In genomic region chr1:79437755-79438154, GRCm38 (mm10) we compare ENCODE assay signal across 28 mouse cellular contexts. TPM values are rescaled to one million over a fixed set of nuclear protein-coding genes. Genes with fewer than 3 reads are reported as not detected.
DNase-seq lines count a peak whose midpoint lies in the region; ATAC-seq and TF ChIP-seq lines count a peak whose summit lies in the region.
"Had no signal": no experiment of that assay in that cellular context is flagged by ENCODE, and none has a peak within 500 bp of the region (broad histone marks: within the 10 kb centered on the region; RNA-seq: fewer than 3 reads in every experiment).

No protein-coding gene starts in this region.

- H3K27me3 ChIP-seq in hindbrain, embryonic 15.5 days, result no peaks in the 10 kb centered on the region
- H3K27me3 ChIP-seq in hindbrain, embryonic 16.5 days (replicated peaks; ENCODE audit: control insufficient read depth, insufficient read depth, low read length), result no peaks in the 10 kb centered on the region
- H3K27me3 ChIP-seq: embryonic facial prominence, embryonic 13.5 days; forebrain, embryonic 12.5 days; forebrain, embryonic 15.5 days had no signal

- peaks cover 18% of the 10 kb centered on the region for H3K36me3 ChIP-seq in hindbrain, embryonic 15.5 days
- H3K36me3 ChIP-seq in hindbrain, embryonic 16.5 days (ENCODE audit: control insufficient read depth, insufficient read depth, low read length), result peaks cover 7% of the 10 kb centered on the region; the same call in 1 of the 2 replicates
- H3K36me3 ChIP-seq: embryonic facial prominence, embryonic 10.5 days; embryonic facial prominence, embryonic 13.5 days; forebrain, embryonic 12.5 days; forebrain, embryonic 15.5 days had no signal

- no peaks in the 10 kb centered on the region for H3K9me3 ChIP-seq in hindbrain, embryonic 15.5 days
- H3K9me3 ChIP-seq in hindbrain, embryonic 16.5 days (ENCODE audit: control insufficient read depth, low read length), result no peaks in the 10 kb centered on the region
- H3K9me3 ChIP-seq: embryonic facial prominence, embryonic 10.5 days; embryonic facial prominence, embryonic 13.5 days; forebrain, embryonic 12.5 days; forebrain, embryonic 15.5 days had no signal

- no peak overlapping the region for H3K9ac ChIP-seq in hindbrain, embryonic 15.5 days
- no peak overlapping the region for H3K9ac ChIP-seq in hindbrain, embryonic 16.5 days (ENCODE audit: low read depth, low read length)
- H3K9ac ChIP-seq: embryonic facial prominence, embryonic 13.5 days; forebrain, embryonic 12.5 days; forebrain, embryonic 15.5 days had no signal

- H3K27ac ChIP-seq in hindbrain, embryonic 15.5 days (replicated peaks), result no peak overlapping the region
- H3K27ac ChIP-seq in hindbrain, embryonic 16.5 days (ENCODE audit: low read depth, low read length), result no peak overlapping the region
- H3K27ac ChIP-seq in left cerebral cortex, adult 2 months, result peak overlapping the region; percentile 28; the same call in 1 of the 2 replicates
- H3K27ac ChIP-seq: embryonic facial prominence, embryonic 10.5 days; embryonic facial prominence, embryonic 13.5 days; forebrain, embryonic 12.5 days; forebrain, embryonic 15.5 days; gastrocnemius, adult 2 months had no signal

- H3K4me1 ChIP-seq in hindbrain, embryonic 15.5 days (replicated peaks), result no peaks in the 10 kb centered on the region
- no peaks in the 10 kb centered on the region for H3K4me1 ChIP-seq in hindbrain, embryonic 16.5 days (ENCODE audit: control insufficient read depth, insufficient read depth, low read depth, low read length)
- H3K4me1 ChIP-seq: embryonic facial prominence, embryonic 10.5 days; embryonic facial prominence, embryonic 13.5 days had no signal

- no peak for TF ChIP-seq CTCF in left cerebral cortex, adult 2 months (IDR thresholded peaks at IDR 0.05)

- DNase-seq in left cerebral cortex, adult 2 months (ENCODE audit: extremely low spot score in 1 of 2, low spot score in 2 of 2), result no peak
- DNase-seq in left cerebral cortex, adult 9 months (ENCODE audit: low spot score in 2 of 2), result no peak
- DNase-seq in telencephalon, adult 2 months (ENCODE audit: low read depth, low spot score), result peak; percentile 67
- DNase-seq in right cerebral cortex, postnatal 4 days, result no peak
- DNase-seq: adrenal gland, adult 2 months; adrenal gland, postnatal 14 days; cerebellum, adult 11-12 months; cerebellum, adult 8-10 months; cerebellum, postnatal 10 days; cerebellum, postnatal 36 days; embryo, embryonic 11 days; gastrocnemius, adult 2 months; gastrocnemius, postnatal 14 days; heart, adult 11 months had no signal

- no peak for ATAC-seq in hindbrain, embryonic 15.5 days (ENCODE audit: low FRiP score, low read depth)
- no peak for ATAC-seq in hindbrain, embryonic 16.5 days
- ATAC-seq: CD4-positive, CD25-positive, alpha-beta regulatory T cell, adult 4 months; forebrain, embryonic 15.5 days had no signal

- H3K4me3 ChIP-seq in hindbrain, embryonic 15.5 days, result no peak overlapping the region
- H3K4me3 ChIP-seq in hindbrain, embryonic 16.5 days (ENCODE audit: low read length), result no peak overlapping the region
- peak overlapping the region; percentile 63 for H3K4me3 ChIP-seq in left cerebral cortex, adult 2 months
- H3K4me3 ChIP-seq: embryonic facial prominence, embryonic 10.5 days; embryonic facial prominence, embryonic 13.5 days; erythroblast, embryonic 14.5 days; forebrain, embryonic 12.5 days; forebrain, embryonic 15.5 days; gastrocnemius, adult 2 months had no signal

- intact Hi-C loops in left cerebral cortex, adult 2 months (cut with DNase I), result loop anchor here (1.0 to 10.0 kb wide), 4 partner anchors 48 to 695 kb away; no protein-coding TSS in a partner anchor

- peak overlapping the region; percentile 34 for H3K4me2 ChIP-seq in hindbrain, embryonic 15.5 days
- no peak overlapping the region for H3K4me2 ChIP-seq in hindbrain, embryonic 16.5 days (ENCODE audit: low read length)
- H3K4me2 ChIP-seq: embryonic facial prominence, embryonic 13.5 days; forebrain, embryonic 12.5 days; forebrain, embryonic 15.5 days; heart, embryonic 11.5 days had no signal

- WGBS in hindbrain, embryonic 15.5 days, result 89% methylated on average over 1 of the region's 1 CpGs
- WGBS in hindbrain, embryonic 16.5 days, result 92% methylated on average over 1 of the region's 1 CpGs

RNA-seq across cellular contexts. Expression of gene Scg2, which starts 2.2 kb away (rescaled TPM):
- 158 and 166 TPM in 2 replicates for polyA plus RNA-seq in hindbrain, embryonic 15.5 days (2015; fragmentation: Nextera tagmentation; extraction: Ambion mirVana)
- polyA plus RNA-seq in hindbrain, embryonic 16.5 days (2015; fragmentation: Nextera tagmentation; extraction: Ambion mirVana), result 191 and 233 TPM in 2 replicates
- 100 to 1,000 TPM; 239 to 240 TPM for total RNA-seq in left cerebral cortex, adult 2 months (2021)
- total RNA-seq: gastrocnemius, adult 2 months; gastrocnemius, postnatal 14 days; heart, adult 8-10 months; heart, postnatal 25 days; hematopoietic stem cell, adult 5-6 weeks; MEL had no signal
- polyA plus RNA-seq: C2C12; CD4-positive, CD25-positive, alpha-beta regulatory T cell, adult 4 months; erythroblast, embryonic 14.5 days had no signal
